Mouse (Mus musculus) thymus, adult 2 months (tissue): ENCODE data around the gene Vwa7.

Experiments used
- CTCF ChIP-seq: fragments of 200-500 bp; IDR thresholded peaks from 2 replicates; pipeline ENCODE4 v1.5.1; 2012; ENCODE audit warnings: mild to moderate bottlenecking, control low read depth, low read length, moderate library complexity, borderline replicate concordance; ENCODE audit not compliant: control insufficient read depth, poor library complexity, insufficient read depth; ENCODE audit errors: extremely low read depth
- POLR2A ChIP-seq: fragments of 200-500 bp; IDR thresholded peaks from 2 replicates; pipeline ENCODE4 v1.6.1; 2012; ENCODE audit warnings: mild to moderate bottlenecking, low read length, control low read depth, moderate library complexity; ENCODE audit not compliant: control insufficient read depth, poor library complexity, insufficient read depth; ENCODE audit errors: extremely low read depth

- TF ChIP-seq POLR2A, result no peak
- TF ChIP-seq CTCF, result no peak
Observed at GRCm38 (mm10) chr17:35005158-35005557, 11.2 kb upstream of the Vwa7 start.
